Mouse (Mus musculus) c-Kit-positive CD71-positive TER-119-positive erythroid progenitor cells, embryonic 14.5 days (primary cell): Measurements from ENCODE around the gene Kif26b.

Source experiments
- DNase-seq: peaks from one replicate; pipeline ENCODE4 v3.0.0-alpha.2; 2013; ENCODE audit warnings: low spot score

Kif26b gene

DNA sequence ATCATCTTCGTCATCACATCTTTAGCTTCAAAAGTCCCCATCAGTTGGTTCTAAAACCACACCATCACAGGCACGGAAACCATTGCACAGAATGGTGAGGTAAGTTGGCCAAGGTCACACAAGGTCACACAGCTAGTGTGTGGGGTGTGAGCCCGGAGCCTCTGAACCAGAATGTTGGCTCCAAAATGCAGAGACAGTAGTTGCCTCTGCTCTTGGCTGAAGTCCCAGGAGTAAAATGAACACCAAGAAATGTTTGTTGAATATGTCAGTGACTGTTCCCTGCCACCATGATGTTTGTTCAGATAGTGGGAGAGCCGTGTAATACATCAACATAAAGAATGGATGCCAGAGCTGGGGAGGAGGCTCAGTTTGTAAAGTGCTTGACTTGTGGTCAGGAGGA, 193.9 kb downstream of the Kif26b start:
- no peak for DNase-seq

DNA sequence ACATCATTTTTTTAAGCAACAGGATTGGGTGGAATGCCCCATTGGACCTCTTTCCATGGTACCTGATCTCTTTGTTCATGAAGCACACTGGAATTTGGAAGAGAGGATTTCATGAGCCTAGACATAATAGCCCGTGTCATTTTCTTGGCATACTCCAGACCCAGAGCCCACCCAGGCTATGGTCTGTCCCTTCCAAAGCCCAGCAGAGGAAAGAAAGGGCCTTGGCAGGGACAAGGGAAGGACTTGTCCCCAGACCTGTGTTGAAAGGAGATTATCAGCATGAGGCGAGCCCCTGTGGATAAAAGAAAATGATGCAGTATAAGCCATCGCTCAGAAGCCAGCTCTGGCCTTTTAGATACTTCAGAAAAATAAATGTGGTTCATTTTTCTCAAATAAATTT, 196.6 kb downstream of the Kif26b start:
- no peak for DNase-seq

DNA sequence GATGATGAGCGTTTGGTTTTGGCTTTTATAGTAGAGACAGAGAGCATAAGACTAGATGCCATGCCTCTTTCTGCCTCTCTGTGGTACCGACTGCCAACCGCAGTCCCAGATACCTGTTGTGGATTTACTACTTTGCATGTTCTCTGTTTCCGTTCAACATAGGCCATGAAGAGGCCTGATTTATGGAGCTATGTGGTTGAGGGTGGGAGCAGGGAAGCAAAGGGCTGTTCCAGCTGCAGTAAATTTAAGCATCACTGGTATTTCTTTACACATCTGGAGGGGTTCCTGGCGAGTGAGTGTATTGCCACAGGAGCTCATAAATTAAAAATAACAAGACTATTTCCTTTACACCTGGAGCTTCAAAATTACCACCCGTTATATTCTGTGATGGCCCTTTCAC, 199.3 kb downstream of the Kif26b start:
- DNase-seq: no peak

DNA sequence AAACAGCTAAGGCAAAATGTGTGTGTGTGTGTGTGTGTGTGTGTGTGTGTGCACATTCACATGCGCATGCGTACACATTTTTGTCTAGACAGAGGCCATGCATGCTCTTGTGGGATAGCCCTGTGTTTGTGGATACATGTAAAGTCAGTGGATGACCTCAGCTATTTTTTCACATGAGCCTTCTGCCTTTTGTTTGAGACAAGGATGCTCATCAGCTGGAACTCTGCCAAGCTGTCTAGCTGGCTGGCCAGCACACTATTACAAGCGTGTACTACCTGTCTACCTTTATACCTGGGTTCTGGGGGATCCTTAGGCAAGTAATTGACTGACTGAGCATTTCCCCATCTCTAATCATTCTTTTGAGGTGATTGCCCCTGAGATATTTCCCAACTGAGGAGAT, 201.3 kb downstream of the Kif26b start:
- DNase-seq: no peak

DNA sequence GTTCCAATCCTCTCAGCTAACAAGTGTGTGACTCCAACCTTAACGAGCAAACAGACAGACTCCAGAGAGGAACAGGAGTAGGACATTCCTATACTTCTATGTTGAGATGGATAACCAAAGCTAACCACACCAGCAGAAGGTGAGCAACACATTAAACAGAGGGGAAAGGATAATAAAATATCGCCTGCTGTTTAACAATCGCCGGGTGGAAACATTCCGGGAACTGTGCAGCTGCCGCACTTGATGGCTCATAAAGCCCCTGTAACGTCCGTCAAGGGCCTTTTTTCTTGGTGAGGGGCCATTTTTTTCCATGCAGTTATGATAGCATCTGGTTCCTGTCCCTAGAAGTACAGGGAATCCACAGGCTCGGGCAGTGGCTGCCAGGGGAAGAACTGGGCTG, 204.1 kb downstream of the Kif26b start:
- no peak for DNase-seq

DNA sequence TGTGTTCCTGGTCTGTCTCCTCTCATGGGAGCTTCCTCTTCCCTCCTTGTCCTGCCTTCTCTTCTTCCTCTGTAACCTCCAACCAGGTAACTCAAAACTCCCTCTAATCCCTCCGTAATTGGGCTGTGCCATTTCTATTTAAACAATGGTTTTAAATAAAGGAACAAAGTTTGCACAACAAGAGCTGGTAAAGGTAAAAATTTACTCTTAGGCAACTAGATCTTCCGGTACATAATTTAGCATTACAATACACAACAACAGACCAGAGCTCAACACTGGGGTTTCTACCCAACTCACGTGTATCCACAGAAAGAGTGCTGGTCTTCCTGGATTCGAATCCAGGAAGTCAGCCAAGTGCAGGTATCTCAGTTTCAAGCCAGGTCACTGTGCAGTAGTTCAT, 205.7 kb downstream of the Kif26b start:
- DNase-seq: no peak

DNA sequence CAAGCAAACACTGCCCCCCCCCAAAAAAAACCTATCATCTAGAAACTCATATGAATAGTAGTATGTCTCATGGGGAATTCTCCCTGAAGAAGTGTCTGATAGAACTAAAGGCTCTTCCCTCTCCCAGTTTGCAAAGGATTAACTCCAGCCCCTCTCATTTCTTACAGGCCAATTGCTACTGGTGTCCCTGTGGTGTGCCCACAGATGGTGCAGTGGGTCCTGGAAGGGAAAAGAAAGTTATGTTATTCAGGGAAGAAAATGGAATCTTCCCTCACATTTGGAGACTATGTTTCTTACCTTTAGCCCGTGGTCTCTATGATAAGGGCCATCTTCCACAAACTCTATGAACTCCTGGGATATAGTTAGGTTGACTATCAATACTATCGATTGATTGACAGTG, 208.0 kb downstream of the Kif26b start:
- no peak for DNase-seq

DNA sequence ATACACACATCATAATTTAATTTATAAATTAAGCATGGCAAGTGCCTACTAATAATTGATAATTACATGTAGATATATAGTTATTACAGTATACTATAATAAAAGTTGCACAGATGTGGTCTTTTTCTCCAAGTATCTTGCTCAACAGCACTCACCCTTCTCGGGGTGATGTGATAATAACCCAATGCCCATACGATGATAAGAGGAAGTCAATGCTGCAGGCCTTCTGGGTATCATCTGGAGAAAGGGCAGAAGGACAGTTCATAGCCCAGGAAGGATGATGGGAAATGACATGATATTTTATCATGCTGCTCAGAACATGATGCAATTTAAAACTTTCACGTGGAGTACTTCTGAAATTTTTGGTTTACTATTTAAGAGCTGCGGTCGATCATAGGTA, 214.9 kb downstream of the Kif26b start:
- DNase-seq: no peak

DNA sequence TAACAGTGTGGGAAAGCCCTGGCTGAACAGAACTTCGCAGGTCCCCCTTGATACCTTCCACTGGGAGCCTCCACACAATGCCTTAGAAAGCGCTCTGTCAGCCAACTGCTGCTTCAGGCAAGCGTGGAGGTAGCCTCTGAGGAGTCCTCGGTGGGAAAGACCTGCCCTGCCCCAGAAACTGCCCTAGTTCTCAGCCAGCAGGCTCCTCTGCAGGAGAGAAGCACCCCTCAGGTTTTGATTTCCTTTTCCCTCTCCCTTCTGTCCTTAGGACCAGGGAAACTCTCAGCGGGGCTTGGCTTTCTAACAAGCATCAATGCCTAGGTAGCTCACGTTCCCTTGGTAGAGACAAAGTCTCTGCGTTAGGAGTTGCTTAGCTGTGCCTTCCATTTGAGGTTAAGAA, 215.6 kb downstream of the Kif26b start:
- no peak for DNase-seq

DNA sequence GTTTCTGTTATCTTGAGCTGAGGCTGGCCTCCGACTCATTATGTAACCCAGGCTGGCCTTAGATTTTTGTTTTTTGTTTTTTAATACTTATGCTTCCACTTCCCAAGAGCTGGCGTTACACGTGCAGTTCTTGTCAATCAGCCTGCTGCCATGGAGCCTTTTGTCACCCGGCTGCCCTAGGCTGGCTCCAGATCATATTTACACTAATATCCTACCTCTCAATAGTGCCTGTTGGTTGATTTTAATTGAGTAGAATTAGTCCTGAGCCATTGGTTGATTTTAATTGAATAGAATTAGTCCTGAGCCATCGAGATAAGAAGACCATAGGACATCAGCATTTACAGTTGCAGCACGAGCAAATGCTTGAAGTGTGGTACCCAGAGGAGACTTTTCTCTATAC, 216.0 kb downstream of the Kif26b start:
- no peak for DNase-seq

DNA sequence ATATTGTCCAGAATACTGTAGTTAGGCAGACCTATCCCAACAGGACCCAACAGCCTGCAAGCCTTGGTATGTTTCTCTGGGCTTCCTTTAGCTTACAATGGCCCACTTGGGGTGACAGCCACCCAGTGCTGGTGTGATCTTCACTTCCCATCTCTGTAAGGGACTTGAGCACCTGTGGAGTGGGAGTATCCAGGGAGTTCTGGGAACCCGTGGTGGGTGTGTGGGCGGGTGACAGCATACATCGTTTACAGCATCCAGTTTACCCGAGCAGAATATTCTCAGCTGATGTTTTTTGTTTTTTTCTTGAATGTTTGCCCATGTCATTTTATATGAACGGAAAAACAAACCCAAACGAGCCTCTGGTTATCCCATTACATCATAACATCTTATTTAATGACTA, 216.5 kb downstream of the Kif26b start:
- DNase-seq: no peak

DNA sequence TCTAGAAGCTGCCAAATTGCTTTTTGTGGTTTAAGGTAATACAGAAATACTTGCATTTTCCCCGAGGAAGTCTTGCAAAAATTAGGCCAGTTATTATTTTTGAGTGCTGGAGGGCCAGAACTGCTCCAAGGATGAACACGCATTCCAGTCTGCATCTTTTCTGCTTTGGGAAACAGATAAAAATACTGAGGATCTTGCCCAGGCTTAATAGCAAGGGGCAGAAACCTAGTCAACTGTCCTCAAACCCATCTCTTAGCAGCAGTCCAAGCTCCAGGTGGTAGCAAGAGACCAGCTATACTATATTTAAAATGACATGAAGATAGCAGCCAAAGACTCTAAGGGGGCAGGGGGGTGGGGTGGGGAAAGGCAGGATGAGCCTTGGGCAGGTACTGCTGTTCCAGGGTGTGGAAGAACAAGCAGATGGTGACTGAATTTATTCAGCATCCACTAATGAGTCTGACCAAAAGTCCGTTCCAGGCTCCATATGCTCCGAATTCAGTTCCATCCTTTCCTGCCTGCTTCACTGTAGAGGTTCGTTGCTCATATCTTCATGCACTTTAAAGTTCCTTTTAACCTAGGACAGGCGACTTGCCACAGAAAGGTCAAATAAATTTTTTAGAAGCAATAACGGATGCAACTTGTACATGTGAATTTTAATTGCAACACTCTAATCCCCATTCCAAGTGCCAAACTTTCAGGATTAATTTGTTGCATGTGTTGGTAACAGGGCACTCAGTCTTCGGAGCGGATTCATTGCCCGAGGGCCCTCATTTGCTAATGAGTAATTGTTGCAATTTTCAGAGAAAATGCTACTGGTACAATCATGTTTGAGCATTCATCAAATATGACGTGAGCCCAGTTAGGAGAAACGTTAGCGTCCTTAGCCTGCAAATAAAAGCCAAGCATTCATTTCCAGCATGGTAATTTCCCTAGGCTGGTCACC, 218.6 kb downstream of the Kif26b start:
- no peak for DNase-seq

DNA sequence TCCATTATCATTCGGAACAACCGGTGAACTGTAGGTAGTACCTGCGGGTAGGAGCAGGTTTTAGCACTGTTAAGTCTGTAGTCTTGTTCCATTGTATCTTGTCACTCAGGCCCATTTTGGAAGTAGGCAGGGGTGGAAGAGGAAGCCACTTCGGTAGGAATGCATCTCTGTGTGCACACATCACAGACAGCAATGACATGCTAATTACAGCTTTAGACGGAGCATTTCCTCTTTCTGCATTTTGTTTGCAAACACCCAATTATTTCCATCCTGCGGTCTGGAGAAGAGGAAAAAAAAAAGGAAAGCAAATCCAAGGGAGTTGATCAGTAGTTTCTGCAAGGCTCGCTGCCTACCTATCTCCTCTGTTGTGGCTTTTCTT, 219.3 kb downstream of the Kif26b start:
- DNase-seq: no peak

DNA sequence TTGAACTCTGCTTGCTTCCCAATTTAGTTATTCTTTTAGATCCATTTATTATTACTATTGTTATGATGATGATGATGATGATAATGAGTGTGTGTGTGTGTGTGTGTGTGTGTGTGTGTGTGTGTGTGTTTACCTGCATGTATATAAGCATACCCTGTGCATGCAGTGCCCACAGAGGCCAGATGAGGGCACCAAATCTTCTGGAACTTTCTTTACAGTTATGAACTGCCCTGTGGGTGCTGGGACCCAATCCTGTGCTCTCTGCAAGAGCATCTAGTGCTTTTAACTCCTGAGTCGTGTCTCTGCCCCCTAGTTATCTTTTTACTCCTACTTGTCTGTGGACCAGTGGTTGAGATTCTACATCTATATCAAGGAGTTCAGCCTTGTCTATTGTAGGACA, 219.7 kb downstream of the Kif26b start:
- DNase-seq: peak; percentile 3

DNA sequence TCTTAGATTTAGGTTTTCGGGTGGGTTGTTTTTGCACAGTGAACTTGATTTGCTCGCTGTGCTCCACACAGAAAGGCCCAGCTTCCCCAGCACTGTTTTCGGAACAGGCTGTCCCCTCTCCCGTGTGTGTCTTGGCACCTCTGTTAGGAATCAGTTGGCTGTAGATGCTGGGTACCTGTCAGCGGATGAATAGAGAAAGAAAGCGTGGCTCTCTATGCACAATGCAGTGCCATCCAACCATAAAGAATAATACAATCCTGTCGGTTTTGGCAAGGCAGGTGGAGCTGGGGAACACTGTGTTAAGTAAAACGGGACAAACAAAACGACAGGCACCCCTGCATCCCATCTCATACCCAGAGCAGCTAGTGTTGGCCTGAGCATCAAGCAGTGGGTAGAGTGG, 220.9 kb downstream of the Kif26b start:
- no peak for DNase-seq

DNA sequence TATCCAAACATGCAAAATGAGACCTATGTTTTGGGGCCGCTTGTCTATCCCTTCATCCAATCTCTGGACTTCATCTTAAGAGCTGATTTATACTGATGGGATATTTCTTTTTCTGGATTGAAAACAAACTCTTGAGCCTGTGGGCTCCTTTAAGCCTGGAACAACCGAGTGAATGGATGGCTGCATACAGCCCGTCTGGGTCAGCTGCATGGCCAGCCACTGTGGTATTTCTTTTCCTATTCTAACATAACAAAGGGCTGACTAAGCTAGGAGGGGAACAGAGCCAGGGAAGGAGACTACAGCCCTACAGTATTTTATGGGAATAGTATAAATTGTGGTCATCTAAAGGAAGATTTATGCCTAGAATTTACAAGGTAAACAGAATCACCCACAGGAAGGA, 229.5 kb downstream of the Kif26b start:
- no peak for DNase-seq

DNA sequence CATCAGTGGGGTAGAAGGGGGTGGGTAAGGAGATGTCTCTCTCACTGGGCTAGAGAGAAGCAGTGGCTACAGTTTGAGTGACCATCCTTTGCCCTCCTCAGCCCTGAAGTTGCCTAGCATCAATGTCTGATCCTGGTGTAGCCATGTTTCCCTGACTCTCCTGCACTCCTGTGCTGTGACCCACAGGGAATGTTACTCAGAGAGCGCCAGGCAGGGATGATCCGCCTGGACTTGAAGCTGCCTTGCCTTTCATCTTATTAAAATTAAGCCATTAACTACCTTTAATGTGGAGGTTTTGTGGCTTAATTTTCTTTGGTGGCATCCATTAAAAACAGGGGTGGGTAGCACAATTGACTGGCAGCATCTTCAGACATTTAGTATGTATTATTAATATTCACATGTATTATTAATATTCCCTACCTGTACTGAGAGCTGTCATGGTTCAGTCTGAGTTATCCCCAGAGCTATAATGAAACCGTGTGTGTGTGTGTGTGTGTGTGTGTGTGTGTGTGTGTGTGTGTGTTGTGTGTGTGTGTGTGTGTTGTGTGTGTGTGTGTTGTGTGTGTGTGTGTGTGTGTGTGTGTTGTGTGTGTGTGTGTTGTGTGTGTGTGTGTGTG, 233.3 kb downstream of the Kif26b start:
- DNase-seq: no peak

DNA sequence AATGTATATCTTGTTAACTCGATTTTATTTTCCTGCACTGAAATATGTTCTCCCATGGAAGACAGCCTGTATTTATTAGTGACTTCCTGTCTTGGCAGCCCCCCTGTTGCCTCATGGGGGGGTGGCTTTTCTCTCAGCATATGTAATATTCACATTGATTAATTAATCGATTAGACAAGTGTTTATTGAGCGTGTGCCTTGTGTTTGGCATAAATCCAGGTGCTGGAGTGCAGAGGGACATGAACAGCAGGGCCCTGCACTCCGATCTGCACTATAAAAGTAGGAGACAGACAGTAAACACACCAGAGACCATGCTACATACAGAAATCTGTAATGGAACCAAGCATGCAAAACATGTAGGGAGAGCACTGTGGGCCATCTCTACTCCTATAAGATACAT, 236.0 kb downstream of the Kif26b start:
- no peak for DNase-seq

DNA sequence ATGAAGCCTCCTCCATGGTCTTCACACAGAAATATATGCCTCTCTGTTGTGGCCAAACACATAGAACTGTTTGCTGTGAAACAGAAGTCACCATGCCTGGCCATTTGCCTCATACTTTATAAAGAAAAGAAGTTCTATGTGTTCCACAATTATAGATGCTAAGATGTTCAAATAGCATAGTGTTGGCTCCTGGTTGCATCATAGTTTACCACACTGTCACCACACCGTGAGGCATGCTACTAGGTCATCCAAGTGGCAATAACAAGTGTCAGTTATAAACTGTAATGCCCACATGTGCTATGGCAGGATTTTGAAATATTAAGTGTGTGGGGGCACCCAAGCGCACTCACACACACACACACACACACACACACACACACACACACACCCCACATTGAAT, 236.7 kb downstream of the Kif26b start:
- no peak for DNase-seq

DNA sequence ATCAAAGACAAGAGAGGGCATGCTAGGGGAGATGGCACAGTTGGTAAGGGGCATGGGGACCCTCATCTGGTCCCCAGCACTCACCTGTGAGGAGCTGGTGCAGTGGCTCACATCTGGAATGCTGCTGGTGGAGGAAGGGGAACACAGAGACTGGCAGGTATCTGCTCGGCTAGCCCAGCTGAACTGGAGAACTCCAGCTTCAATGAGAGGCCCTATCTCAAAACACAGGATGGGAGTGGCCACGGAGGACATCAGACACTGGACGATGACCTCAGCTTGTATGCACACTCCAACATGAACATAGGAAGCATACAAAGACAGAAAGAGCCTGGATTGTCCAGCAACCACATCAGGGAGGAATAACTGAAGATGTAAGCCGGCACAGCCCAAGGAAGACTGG, 240.1 kb downstream of the Kif26b start:
- no peak for DNase-seq

DNA sequence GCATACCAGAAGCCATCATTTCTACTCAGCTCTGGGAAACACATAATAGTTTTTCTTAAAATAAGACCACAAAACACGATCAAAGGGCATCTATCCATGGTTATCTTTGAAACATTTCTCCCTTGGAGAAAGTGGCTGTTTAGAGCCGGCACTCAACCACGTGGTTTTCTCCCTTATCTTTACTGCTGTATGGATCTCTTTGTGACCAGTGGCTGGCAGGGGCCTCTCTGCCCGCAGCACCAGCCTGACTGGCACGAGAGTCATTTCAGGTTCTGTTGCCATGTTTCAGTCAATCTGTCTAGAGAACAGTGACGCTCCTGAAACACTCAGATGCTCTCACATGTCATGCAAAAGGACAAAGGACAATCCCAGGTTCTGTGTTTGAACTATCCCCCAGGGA, 241.1 kb downstream of the Kif26b start:
- DNase-seq: no peak

DNA sequence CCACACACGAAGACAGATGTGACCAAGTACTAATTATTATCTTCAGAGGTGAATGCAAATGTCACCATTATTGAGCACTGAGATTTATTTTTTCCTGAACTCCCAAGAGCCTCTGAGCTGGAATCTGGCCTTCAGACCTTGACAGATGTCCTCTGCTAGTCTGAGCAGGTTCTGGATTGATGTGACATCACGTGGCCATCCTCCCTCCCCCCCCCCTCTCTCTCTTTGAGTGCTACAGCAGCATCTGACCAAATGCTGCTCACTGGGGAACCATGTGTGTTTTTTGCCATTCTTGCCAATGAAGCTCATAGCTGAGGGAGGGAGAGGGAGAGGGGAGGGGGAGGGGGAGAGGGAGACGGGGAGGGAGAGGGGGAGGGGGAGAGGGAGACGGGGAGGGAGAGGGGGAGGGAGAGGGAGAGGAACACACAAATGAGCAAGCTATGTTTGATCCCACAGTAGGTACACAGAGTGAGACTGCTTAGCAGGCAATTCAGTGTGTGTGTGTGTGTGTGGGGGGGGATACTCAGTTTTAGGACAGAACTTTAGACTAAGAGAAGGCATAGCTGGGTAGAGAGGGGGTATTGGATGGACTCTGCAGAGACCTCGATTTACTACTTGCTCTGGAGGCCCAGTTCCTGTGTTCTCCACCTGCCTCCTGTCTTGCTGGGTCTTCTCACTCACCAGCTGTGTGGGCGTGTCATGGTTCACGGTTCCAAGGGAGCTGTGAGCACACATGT, 241.9 kb downstream of the Kif26b start:
- DNase-seq: no peak

DNA sequence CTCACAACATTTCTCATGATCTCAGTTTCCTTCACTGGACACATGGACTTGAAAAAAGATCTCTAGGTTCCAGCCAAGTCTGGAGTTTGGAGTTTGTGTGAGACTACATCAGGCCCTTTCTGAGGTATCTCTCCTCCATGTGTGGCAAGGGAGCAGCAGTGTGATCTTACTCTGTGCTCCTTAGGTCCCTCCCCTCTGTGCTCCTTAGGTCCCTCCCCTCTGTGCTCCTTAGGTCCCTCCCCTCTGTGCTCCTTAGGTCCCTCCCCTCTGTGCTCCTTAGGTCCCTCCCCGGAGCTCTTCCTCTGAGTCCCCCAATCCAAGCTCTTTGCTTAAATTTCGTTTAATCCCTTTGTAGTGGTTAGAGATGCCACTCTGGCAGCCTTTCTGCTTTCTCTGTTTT, 250.8 kb downstream of the Kif26b start:
- no peak for DNase-seq
